Mouse (Mus musculus) monocyte, adult 5-6 weeks (primary cell): ENCODE data around the gene Hsph1. TPM values are rescaled to one million over a fixed set of nuclear protein-coding genes. Genes with fewer than 3 reads are reported as not detected.

ENCODE experiments used
- ATAC-seq: fragments of 153-309, 156-312 bp; replicated peaks from 2 replicates; pipeline ENCODE4 v1.8.0; 2017; ENCODE audit warnings: mild to moderate bottlenecking; ENCODE audit not compliant: low TSS enrichment, insufficient number of reproducible peaks, severe bottlenecking, poor library complexity, low FRiP score
- total RNA-seq: library from RNA; stranded (forward); fragments of 200-1000, 200-491, 200-594 nt; gene quantifications from 3 replicates; pipeline ENCODE4 v1.2.3, GENCODE M21; 2017

Gene Hsph1
- total RNA-seq, 1 experiment from 2014 or later: 27.5 TPM

GRCm38 (mm10) chr5:149607083-149607720 is 29.0 kb downstream of the Hsph1 start:
- no peak for ATAC-seq

GRCm38 (mm10) chr5:149603241-149603640 is 32.9 kb downstream of the Hsph1 start:
- no peak for ATAC-seq

DNA sequence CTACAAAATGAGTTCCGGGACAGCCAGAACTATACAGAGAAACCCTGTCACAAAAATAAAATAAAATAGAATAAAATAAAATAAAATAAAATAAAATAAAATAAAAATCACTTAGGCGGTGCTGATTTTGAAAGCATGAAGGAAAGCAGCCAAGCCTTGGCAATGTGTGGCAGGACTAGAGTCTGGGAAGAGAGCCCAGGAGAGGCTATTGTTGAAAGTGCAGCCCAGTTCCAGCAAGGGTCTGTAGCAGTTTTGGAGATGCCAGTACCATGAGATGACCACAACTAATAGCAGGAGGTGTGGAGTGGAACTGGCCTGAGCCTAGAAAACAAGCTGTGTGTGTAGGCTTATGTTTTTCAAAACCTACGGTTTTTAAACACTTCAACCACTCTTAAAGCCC is 34.2 kb downstream of the Hsph1 start:
- ATAC-seq: no peak

- ATAC-seq: no peak
These were observed 38.8 kb downstream of the Hsph1 start for GRCm38 (mm10) chr5:149597351-149597750.

GRCm38 (mm10) chr5:149594215-149594614 is 42.0 kb downstream of the Hsph1 start:
- ATAC-seq: no peak

DNA sequence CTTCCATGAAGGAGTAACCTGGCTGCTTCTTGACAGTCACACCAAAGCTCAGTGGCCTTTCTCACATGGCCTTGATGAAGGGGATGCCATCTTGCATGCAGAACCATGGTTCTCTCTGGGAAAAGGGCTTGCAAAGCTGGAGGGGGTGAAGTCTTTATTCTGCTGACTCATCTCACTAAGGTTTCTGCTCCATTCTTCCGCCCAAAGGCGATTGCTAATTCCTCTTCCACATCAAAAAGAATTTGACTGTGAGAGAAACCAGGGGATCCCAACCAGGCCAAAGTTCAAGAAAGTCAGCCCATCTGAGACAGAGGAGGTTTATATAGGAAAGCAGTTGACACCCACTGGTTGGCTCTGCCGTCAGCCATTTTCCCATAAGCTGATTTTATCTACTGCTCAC is 46.2 kb downstream of the Hsph1 start:
- ATAC-seq: no peak

GRCm38 (mm10) chr5:149588814-149589534 is 47.2 kb downstream of the Hsph1 start:
- ATAC-seq: no peak

DNA sequence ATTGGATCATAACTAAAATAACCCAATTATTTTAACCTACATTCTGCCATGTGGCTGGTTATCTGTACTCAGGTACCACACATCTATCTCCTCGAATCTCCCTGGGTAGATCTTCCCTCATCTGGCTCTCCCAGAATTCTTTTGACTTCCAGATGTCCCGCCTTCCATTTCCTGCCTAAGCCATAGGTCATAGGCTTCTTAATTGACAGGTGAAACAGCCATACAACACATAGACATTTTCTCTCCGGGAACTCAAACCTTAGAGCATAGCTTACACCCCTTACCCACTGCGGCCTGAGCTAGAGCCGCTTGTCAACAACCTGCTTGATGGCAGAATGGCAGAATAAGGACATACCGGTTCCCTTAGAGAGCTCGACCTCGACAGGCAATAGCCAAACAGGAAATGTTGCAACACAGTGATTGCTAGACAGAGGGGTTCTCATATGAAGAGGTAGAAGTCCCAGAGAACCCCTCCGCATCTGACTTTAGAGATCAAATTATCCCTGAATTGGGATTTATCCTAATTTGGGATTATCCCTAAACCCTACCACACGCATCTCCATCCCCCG is 48.8 kb downstream of the Hsph1 start:
- no peak for ATAC-seq

- ATAC-seq: no peak
These were observed 50.3 kb downstream of the Hsph1 start for GRCm38 (mm10) chr5:149585910-149586309.

DNA sequence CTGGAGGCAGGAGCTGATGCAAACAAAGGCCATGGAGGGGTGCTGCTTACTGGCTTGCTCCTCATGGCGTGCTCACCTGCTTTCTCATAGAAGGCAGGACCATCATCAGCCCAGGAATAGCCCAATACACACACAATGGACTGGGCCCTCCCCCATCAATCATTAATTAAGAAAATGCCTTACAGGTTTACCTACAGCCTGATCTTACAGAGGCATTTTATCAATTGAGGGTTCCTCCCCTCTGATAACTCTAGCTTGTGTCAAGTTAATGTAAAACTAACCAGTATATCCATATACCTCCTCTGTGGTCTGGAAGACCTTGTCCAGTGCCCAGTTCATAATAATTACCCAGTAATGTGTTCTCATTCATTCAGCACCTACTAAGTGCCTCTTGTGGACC is 50.9 kb downstream of the Hsph1 start:
- no peak for ATAC-seq

GRCm38 (mm10) chr5:149584154-149584655 is 52.0 kb downstream of the Hsph1 start:
- ATAC-seq: no peak

- ATAC-seq: no peak
These were observed 52.7 kb downstream of the Hsph1 start for GRCm38 (mm10) chr5:149583507-149583906.

GRCm38 (mm10) chr5:149582642-149583262 is 53.4 kb downstream of the Hsph1 start:
- no peak for ATAC-seq

GRCm38 (mm10) chr5:149577449-149577848 is 58.7 kb downstream of the Hsph1 start:
- ATAC-seq: no peak

DNA sequence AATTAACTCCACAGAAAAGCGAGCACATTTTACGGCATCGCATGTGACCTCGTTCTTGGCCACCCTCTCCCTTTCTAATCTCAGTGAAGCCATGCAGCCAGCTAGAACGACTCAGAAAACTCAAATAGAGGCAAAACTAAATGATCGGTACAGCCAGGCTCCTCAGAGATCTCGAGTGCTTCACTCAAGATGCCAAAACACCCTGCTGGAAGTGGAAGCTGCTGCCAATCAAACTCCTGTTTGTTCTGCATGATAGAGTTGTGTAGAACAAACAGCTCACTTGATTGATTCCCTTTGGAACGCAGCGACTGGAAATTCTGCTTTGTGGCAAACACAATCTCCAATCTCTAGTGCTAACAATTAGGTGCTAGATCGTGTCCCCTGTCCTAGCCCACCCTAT is 59.2 kb downstream of the Hsph1 start:
- no peak for ATAC-seq

DNA sequence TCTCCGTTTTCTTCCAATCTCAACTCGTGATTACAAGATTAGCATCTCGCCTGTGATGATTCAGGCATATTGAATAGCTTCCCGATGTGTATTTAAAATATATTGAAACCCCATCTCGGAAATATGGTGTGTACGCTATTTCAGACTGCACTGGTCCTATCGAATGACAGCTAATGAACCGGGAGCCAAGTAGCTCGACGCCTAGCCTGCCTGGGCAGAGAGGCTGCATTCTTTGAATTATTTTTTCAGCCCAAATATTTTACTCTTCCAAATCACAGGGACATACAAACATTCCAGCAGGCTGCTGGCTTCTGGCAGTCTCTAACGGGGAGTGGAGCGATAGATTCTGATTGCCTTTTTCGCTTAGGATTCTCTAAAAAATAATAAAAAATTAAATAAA is 67.2 kb downstream of the Hsph1 start:
- no peak for ATAC-seq

- ATAC-seq: no peak
These were observed 69.2 kb downstream of the Hsph1 start for GRCm38 (mm10) chr5:149566957-149567356.

DNA sequence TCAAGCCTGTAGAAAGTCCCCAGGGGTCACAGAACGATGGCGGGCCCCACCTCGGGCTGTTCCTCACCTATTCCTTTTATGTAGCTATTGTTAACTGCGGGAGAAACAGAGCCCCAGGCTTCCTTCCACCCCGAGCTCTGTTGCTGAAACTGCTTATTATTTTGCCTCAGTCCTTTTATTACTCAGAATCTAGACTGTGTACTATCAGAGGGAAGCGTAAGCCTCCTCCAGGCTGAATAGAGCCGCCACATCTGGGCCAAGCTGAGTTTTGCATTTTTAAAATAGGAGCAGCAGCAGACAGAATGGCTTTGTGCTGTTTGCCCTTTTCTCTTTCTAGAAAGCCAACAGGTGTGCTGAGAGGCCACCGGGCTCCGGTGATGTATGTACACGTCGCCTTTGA is 70.2 kb downstream of the Hsph1 start:
- ATAC-seq: no peak
